Mouse (Mus musculus): ENCODE results near the gene Traf3ip2.

Gene Traf3ip2

DNA sequence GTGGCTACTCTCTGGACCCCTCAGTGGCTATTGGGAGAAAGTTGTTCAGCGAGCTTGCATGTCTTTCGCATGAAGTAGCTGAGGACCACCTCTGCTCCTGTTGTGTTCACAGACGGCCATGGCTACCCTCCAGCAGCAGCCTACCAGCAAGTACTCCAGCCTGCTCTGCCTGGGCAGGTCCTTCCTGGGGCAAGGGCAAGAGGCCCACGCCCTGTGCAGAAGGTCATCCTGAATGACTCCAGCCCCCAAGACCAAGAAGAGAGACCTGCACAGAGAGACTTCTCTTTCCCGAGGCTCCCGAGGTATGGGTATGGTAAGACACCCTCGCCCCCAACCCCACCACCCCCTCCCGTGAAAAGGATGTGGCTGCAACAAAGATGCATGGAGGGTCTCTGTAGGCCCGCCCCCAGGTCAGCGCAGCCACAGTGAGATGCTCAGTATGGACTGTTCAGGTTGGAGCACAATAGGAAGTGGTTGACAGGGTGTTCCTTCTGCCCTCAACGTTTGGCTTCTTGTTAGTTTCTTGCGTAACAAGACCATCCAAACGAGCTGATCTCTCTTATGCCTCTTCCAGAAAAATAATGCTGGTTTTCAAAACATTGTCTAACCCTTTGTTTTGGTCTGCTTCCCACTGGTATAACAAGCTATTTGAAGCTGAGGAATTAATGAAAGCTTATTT is 21.8 kb downstream of the Traf3ip2 start:
- no peak for DNase-seq (ENCODE audit: low spot score)

DNA sequence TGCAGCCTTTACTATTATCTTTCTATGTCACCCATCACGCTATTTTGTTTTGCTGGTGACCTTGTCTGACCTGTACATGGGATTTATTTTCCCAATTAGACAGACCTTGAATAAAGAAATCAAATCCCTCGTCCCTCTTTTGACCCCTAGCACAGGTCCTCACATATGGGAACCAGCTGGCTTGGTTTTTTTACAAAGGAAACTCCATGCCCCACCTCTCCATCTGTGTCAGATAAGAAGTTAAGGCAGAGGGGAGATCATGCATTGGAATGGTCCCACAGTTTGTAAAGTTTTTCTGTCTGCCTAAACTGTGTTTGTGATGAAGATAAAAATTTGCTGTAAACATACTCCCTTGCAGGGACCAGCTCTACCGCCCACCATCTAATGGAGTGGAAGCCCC is 26.1 kb downstream of the Traf3ip2 start:
- DNase-seq (ENCODE audit: low spot score), result no peak

DNA sequence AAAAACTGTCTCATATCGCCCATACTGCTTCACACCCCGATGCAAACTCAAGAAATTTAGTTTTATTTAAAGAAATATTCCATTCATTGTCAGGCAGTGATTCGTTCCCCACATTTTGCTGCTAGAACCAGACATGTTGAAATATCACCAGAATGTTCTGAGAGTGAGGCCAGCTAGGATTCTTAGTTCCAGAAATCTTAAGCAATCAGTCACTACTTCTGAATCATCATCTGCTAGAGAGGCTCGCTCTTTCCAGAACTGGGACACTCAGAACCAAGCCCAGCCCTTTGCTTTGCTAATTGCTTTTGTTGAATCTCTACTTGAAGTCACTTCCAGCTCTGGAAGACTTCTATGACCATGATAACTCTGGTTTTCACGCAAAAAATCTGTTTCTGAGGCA is 27.0 kb downstream of the Traf3ip2 start:
- DNase-seq (ENCODE audit: low spot score), result no peak

DNA sequence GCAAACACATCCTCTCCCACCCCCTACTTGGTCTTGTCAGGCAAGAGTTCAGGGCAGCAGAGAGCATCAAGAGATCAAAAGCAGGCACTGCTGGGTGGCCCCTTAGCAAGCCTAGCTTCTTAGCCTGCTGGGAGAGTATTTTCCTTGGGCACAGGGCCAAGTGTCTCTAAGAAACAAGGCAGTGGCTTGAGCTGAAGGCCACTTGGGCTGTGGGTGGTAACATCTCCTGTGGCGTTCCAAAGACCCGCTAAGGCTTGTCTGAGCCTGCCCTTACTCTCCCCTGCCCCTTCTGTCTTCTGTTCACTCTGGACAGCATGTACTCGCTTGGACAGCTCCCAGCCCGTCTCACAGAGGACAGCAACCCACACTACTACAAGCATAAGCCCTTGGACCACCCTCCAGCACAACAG is 28.1 kb downstream of the Traf3ip2 start:
- no peak for DNase-seq (ENCODE audit: low spot score)

DNA sequence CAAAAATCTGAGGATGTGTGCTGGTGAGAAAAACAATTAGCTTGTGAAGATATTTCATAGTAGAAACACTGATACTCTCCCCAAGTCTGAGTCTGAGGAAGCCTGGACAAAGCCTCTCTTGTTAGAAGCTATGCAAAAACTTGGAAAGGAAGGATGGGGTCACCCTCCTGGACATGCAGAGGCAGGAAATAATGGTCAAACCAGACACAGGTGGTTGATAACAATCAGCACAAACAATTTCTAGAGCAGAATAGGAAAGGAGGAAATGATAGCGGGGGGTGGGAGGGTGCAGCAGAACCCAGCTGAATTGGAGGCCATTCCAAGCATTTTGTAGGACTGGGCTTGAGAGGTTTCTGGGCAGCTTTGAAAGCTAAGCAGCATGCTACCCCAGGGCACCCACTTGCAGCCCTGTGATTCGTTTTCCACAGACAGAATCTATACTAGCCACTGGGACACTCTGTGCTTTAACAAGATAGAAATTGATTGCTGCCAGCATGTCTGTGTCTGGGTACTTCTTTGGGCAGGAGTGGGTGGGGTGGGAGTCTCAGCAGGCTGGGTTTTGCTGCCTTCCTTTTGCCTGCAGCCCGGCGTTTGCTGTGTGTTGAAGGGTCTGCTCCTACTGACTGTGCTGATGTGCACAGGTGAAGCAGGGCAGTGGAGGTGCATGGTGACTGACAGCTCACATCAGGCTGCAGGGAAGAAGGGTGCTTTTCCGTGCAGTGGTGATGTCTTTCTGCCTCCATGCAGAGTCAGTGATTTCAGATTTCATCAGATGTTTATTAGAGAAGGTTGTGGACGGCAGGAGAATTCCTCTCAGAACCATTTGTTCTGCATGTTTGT is 33.3 kb downstream of the Traf3ip2 start:
- no peak for DNase-seq (ENCODE audit: low spot score)

DNA sequence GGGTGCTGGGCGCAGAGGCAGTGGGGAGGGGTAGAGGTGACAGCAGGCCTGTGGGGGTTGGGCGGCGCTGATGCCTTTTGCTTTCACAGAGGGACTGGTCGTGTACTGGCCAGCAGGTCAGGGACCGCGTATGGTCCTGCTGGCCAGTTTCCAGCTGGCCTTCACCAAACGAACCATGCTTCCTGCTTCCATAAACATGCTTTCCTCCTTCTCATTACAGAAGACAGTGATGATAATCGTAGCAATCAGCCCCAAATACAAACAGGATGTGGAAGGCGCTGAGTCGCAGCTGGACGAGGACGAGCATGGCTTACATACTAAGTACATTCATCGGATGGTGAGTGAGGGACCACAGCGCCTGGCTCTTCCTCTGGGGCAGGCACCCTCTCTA is 33.9 kb downstream of the Traf3ip2 start:
- no peak for DNase-seq (ENCODE audit: low spot score)

DNA sequence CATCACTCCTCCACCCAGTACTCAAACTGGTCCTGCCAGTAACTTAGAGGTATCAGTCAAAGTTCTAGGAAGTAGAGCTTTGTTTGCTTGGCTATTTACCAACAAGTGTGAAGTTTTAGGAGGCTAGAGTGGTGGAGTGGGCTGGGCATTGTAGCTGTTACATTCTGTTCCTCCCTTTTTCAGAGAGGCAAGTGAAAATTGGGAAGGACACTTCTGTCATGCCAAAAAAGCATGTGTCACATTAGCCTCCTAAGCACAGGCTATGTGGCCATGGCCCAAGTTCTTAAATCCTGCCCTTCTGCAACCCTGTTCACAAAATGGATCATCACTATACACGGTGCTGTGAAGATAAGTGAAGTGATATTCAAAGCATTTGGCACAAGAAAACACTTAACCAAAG is 34.4 kb downstream of the Traf3ip2 start:
- DNase-seq (ENCODE audit: low spot score), result no peak

DNA sequence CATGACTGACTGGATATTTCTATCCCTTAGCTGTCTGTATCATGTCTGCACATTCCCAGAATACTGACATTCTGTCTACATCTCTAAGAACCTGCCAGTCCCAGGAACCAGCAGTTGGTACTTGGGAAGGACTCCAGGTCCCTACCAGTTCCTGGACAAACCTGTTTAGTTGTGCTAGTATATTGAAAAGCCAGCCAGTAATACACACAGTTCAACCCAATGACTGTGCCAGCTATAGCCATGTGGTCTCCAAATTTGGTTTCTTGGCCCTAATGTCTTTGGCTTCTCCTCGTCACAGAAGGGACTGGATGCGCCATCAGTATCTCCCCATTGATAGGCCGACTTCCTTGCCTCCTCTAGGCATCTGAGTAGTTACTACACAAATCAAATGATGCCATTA is 35.5 kb downstream of the Traf3ip2 start:
- DNase-seq (ENCODE audit: low spot score), result no peak

DNA sequence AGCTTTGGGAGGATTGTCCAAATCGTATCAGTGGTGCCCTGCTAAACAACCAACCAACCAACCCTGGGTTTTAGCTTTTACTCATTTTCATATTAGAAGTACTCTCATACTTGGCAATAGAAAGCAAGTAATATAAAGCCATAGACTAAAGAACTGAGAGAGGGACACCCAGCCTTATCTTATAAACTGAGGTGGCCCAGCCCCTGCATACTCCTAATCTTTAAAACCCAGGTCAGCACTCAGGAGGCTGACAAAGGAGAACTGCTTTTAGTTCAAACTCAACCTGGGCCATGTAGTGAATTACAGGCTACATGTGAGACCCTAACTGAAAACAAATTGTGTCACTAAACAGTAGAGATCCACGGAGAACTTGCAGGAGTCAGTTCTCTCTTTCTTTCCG is 36.8 kb downstream of the Traf3ip2 start:
- no peak for DNase-seq (ENCODE audit: low spot score)

DNA sequence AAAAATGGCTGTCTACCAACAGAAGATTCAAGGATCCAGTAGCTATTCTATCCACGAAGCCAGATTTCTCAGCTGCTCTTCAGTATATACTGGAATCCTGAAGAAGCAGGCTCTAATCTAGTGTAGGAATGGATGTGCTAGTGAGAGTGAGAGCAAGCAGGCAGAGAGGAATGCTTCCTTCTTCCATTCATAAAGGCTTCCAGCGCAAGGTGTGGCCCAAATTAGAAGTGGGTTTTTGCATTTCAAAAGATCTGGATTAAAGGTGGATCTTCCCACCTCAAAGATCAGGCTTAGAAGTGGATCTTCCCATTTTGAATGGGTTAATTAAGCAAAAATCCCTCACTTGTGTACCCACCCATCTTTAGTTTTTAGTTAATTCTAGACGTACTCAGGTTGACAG is 37.6 kb downstream of the Traf3ip2 start:
- DNase-seq (ENCODE audit: low spot score), result no peak

DNA sequence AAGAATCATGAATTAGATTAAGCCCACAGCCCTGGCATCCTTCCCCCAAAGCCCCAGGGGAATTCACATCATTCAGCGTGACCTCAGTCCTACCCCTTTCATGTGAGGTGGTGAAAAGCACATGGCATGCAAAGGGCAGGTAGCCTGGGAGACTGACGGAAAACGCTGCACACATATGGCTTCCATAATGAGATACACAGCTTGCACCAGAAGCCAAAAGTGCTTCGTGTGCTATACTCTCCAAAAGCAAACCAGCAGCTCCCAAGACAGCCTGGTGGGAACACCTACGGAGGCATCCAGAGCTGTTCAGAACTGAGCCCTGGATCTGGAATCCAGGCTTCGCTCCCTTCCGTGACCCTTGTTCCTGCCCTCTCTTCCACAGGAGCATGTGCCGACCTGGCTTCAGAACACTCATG is 41.3 kb downstream of the Traf3ip2 start:
- no peak for DNase-seq (ENCODE audit: low spot score)

DNA sequence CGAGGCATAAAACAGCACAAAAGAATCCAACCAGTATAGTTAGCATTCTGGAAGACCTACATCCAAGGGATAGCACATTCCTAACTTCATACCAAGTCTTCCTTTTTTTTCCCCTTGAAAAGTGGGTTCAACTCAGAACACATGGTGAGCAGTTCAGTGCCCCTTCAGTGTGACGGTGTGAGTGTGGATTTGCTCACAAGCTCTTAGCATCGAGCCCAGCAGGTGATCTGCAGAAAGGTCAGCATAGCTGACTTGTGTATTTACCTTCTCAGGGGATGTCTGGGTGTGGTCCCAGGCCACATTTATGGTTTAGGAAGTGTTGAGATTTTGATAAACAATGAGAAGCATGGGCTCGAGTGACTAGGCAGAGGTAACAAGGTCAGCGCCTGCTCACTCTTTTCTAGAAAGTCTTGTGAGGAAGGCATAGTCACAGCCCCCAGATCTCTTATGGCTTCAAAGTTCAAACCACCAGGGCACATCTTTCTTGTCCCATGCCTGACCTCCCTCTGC is 46.2 kb downstream of the Traf3ip2 start:
- no peak for DNase-seq (ENCODE audit: low spot score)

DNA sequence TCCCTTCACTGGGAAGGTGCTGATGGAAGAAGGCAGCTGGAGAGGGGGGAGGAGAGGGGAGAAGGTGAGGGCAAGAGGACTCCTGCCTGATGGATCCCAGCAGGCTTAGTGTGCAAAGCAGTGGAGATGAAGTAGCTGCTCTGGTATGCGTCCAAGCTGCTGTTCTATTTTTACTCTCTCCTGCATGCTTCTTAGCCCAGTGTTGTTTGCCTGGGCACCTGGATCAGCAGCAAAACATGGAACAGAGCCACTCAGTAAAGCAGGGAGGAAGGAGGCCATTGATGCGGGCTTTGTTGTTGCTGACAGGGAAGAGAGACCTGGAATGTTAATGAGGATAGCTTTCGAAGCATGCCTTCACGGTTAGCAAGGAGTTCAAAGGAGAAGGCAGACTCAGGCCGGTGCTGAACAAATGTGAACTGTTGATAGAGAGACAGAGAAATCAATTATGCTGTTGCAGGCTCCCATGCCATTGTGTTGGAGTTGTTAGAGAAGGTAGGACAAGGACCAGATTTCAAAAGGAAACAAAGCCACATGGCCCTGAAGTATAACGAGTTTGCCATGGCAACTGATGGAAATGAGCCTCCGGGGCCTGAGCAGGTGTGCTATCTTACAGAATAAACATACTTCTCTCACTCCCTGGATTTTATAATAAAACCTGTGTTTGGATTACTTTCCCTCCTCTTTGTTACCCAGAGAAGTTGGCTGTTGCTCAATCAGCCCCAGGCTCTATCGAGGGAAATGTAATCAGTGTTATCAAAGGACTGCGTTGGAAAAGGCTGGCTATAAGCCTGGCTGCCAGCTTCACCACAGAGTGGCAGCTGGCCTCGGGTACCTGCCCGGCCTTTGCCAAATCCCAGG is 46.9 kb downstream of the Traf3ip2 start:
- peak; percentile 14 for DNase-seq (ENCODE audit: low spot score)

DNA sequence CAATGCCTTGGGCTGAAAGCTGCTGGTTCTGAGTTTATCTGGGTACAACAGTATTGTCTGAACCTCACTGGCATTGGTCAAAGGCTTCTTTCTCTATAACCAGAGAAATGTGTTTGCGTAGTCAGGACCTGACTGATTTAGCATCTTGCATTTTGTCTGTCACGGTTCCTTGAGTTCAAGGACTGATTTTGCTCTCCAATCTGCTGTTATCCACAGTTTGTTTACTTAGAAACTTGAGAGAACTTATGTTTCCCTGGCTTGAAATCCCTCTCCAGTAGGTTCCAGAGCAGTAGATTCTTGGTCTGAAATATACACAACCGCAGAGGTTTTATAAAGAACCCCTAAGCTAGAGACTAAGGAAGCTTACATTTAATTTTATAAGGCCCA is 47.5 kb downstream of the Traf3ip2 start:
- no peak for DNase-seq (ENCODE audit: low spot score)

DNA sequence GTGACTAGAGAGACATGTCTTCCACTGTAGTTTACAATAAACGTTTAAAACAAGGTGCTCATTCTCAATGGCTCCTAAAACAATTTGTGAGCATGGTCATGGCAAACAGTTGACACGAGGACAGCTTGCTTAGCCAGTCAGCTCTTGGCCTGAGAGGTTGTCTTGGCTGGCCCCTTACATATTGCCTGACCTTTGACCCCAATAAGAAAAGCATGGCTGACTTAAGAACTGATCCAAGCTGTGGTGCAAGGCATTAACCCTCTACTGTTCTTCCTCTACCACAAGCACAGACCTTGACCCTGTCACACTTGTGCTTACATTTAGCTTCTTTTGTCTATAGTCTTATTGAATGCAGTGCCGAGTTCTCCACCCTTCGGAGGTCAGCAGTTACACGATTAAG is 48.0 kb downstream of the Traf3ip2 start:
- no peak for DNase-seq (ENCODE audit: low spot score)

DNA sequence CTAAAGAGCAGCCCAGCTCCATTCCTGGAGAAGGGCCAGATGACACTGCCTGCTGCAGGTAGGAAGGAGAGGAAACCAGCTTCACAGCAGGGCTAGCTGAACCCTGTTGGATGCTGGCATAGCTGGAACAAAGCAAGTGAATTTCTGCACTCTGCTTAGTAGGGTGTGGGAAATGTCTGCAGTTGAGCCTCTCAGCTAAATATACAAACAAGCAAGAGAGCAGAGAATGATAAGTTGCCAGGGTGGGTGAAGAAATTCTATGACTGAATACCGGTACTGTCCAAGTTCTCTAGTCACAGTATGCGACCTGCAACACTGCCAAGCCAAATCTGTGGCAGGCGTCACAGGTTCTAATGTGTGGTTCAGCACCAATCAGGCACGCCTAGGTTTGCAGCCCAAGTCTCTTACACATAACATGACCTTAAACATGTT is 52.4 kb downstream of the Traf3ip2 start:
- DNase-seq (ENCODE audit: low spot score), result no peak

DNA sequence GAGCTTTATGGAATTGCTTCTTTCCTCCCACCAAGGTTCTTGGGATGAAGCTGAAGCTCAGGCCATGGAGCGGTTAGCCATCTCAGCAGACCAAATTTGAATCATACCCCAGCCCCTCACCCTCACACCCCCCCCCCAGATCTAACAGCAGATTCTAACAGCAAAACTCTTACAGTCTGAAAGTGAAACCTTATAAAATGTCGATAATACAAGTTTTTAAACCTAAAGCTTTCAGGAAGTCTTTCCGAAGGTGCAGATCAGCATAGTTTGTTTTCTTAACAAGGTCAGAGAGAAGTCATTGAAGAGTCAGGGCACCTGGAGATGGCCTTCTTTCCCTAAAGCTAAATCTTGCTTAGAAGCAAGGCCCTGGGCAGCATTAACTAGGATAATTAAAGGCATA is 53.3 kb downstream of the Traf3ip2 start:
- DNase-seq (ENCODE audit: low spot score), result no peak

DNA sequence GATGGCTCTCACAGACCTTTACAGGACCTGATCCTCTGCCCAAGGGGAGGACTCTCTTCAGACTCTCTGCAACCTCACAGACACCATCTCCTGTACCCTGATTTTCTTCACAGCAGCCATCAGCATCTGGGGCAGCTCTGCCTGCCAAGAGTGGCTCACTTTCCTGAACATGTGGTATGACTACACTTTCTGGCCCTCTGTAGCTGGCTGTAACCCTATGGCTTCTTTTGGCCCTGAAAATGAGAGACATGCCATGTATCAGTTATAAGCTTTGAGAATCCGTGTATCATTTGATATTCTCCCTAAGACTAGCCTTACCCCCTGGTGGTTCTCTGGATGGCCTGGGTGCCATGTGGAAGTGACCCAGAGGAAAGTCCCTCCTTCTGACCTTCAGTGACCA is 58.7 kb downstream of the Traf3ip2 start:
- DNase-seq (ENCODE audit: low spot score), result no peak

DNA sequence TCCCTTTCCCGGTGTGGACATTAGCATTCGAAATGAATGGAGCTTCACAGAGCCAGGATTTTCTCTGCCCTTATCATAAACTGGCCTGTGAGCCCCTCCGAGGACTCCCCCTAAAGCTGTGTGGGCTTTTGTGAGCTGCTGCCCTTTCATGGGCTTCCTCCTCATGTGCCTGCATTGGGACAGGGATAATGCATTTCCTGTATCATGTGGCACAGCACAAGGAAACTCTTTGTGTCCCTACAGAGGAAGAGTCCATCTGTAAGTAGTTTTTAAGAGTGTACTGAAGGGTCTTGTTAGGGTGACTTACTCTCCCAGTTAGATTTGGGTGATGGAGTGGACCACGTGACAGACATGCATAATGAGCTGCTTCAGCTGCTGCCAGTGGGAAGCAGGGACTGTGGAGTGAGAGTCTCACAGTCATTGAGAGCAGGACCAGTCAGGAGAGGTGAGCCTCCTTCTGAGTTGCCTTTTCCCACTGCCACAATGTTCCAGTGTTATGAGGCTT is 59.9 kb downstream of the Traf3ip2 start:
- no peak for DNase-seq (ENCODE audit: low spot score)

DNA sequence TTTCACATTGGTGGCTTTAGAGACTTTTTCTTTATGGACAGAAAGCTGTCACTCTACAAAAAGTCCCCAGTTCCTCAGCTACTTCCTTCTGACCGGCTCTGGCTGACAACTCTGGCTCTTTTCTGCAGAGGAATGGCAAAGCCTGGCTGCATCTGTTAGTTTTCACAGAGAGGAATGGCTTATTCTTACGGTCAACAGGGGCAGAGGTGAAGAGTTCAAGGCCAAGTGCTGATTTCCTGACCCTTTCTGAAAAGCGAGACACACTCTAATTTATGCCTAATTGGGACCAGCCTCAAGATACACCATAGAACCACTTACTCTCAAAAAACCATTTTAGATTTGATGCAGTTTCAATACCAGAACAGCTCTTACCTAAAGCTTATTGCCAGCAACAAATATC is 61.4 kb downstream of the Traf3ip2 start:
- no peak for DNase-seq (ENCODE audit: low spot score)

DNA sequence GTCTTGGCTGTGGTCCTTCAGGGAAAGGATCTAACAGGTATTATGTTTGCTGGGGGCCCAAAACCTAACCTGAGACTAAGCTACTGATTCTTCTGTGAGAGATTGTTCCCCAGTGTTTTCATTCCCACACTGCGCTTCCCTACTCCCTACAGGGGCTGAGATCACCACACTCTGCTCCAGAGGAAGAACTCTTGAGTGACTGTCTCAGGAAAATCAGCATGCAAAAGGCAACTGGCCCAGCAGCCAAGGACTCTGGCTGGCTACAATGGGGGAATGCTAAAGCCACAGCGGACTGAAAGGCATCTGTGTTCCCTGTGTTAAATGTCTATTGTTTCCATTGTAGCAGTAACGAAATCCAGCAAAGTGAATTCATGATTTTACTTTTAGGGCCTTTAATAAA is 62.0 kb downstream of the Traf3ip2 start:
- DNase-seq (ENCODE audit: low spot score), result no peak

DNA sequence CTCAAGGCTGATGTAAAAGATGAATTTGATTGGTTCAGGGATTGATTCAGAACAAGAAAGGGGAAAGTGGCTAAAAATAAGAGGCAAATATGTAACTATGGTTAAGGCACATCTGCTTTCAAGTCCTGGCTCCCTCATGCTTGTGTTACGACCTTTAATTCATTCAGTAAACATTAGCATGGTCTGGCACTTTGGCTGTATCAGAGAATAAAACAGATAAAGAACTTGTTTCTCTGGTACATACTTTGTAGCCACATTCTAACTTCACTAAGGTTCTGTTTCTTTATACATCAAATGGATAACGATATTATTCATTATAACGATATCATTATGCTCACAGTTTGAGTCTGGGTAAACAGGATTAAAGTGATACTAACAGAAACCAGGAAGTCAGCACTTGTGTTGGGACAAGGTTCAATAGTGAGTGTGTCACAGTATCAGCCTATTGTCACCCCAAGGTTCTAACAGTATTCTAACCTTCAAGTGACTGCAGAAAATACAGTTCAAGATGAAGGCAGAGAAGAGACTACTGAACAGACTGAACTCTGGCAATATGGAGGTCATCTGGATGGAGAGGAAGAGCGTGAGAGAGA is 65.6 kb downstream of the Traf3ip2 start:
- DNase-seq (ENCODE audit: low spot score), result no peak

All from ovary, postnatal 10 days (tissue).